Mouse (Mus musculus) ES-CJ7 (cell line): ENCODE results near the gene Megf11.

Experiments
- DNase-seq: peaks from one replicate; pipeline ENCODE4 v3.0.0; 2011; ENCODE audit warnings: low read depth, low spot score

Gene Megf11

DNA sequence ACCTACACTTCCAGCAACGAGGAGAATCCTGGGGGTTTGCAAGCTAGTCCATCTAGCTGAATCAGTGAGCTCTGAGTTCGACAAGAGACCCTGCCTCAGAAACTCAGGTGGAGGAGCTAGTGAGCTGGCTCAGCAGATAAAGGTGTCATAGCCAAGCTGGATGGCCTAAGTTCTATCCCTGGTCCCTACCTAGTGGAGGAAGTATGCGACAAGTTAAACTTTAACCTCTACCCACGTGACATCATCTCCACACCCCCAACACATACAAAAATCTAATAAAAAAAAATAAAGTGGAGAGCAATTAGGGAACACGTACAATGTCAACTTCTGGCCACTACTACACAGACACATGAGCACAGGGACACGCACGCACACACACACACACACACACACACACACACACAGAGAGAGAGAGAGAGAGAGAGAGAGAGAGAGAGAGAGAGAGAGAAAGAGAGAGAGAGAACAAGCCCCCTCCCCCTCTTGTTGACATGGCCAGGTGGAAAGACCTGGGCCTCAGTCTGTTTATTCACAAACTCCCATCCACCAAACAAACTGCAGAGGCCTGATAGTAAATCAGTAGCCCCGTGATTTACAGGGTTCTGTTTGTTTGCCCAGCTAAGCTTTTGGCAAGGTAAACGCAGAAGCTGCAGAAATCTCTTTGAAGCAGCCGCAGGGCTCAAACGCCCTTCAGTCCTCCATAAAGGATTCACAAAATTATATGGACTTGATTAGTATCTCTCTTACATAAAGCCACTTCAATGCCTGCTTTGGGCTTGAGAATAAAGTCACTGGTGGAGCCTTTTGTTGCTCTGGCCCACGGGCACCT, 134.7 kb downstream of the Megf11 start:
- no peak for DNase-seq

DNA sequence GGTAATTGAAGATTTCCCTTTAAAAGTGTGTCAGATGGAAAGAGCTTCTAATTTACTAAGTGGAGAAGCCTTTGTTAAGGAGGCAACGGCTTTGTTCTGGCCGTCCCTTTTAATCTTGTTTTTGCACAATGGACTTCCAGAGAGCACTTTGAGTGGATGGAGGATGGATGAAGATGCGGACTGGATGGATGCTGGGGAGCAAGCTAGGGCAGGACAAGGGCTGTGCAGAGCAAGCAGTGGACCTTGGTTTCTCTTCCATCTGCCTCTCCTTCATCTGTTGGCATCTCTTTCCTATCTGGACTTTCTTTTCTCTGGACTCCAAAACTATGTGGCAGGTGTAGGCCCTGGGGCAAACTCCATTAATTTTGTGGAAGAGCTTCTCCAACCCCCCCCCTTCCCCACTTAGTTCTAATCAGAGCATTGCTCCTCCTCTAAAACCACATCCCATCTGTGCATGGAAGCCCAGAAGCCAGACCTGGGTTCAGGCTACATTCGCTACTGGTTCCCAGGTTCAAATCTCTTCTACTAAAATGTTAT, 135.4 kb downstream of the Megf11 start:
- no peak for DNase-seq

DNA sequence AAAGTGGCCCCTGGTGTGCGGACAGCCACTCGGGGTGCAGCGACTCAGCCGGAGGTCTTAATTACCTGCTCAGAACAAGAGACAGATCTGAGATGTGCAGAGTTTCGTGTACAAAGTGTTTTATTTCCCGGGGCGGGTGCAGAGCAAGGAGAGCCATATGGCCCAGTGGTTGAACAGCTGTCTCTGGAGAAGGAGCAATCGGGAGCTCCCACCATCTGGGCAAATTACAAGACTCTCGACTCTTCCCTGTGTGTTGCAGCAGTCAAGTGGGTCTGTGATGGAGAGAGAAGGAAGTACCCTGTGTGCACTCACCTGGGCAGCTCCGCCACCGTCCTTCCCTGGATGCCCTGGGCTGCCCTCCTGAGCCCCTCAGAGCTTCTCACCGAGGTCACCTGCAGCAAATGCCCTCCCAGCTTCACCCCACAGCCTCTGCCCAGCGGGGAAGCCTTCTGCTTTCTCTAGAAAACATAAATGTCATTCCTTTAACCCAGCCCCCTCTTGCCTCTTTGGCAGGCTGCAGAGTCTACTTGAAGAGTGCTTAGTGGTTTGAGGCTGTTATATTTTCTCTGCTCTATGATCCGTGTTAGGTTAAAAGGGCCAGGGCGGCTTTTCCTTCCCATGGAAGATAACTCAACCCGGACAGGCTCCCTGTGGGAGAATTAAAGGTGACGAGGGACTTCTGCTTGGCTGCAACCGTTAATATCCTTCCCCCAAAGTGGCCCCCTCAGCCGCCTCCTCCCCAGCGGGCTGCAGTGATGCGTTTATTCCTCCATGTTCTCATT, 138.0 kb downstream of the Megf11 start:
- DNase-seq: no peak

DNA sequence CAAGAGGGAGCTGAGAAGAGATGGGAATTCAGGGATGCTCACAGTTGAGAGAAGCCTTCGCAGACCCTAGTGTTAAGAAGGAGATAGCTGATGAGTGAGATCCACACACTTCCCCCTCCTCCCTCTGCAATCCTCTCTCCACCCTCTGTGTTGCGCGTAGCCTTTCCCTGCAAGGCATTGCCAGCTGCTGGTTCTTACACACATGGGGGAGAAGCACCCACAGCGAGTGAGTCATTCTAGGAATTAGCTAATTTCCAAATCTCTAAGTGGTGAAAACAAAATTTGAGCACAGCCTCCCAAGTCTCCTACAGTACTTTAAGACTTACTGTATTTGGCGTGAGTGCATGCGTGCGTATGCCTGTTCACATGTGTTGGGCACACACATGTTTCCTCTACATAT, 142.6 kb downstream of the Megf11 start:
- no peak for DNase-seq

DNA sequence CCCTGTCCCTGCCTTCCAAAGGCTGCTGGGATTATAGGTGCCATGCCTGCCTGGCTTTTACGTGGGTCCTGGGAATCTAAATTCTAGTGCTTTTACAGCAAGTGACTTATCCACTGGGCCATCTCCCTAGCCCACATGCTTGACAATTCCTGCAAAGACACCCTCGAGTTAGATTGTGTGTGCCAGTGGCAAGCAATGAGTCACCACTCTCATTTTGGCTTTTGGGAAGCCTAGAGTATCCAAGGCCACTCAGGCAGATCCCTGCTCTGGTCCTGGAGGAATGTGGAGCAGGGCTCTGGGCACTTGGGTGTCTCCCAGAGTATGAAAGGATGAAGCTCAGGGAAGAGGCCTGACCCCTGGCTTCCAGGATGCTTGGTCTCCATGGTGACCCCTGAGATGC, 143.2 kb downstream of the Megf11 start:
- no peak for DNase-seq

DNA sequence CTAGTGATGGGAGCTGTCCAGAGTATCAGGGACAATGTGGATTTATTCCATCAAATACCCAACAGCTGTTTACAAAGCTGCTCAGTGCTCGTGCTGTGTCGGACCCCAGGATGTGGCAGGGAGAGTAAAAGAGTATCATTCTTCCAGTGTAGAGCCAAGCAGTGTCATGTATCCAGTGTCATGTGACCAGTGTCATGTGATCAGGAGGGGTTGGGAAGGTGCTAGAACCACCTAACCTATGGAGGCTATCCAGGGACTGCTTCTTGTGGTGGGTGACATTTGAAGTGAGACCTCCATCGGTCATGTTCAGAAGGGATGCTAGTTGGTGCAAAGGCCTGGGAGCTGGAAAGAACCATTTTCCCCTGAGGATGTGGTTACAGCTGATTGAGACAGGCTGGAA, 146.5 kb downstream of the Megf11 start:
- DNase-seq: peak; percentile 10

DNA sequence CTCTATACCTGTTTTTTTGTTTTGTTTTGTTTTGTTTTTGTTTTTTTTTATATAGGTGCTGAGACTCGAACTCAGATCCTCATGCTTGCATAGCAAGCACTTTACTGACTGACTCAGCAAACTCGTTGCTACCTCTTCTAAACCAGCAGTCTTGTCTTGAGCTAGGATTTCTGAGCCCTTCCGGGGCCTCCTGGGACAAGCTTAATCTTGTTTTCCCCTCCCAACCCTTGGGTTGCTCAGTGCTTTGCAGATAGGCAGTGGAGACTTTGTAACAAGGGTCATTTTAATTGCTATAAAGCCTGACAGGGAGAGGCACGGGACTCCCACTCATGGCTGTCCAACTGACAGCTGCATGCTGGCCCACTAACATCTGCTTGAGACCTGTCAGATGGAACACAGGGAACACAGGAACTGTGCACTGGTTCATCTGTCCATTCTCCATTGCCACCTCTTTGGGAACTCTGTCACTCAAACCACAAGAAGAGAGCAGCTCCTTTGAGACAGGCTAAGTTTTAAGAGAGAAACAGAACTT, 147.4 kb downstream of the Megf11 start:
- no peak for DNase-seq

DNA sequence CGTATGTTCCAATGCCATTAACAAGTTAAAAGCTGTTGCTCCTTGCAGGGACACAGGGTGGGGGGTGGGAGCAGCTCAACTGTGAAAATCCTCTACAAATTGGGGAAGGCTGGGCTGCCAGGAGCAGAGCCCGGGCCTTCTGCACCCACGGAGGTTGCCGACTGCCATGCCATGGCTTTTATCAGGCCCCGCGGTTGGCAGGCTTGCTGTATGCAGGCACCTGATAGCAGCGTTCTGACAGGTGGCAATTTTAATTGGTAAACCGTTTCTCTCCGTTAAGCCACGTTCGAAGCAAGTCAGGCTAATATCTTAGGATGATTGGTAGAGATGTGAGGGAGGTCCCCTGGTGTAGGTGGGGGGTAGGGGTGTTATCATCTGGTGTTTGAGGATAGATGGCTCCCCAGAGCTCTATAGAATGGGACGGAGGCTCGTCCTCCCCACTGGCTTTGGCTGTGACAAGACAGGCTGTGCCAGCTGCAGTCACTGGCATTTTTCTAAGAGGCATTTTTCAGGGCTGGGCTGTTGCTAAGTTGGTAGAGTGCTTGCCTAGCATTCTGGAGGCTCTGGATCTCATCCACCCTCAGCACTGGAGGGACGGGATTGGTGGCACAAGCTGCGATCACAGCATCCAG, 148.2 kb downstream of the Megf11 start:
- DNase-seq: no peak

DNA sequence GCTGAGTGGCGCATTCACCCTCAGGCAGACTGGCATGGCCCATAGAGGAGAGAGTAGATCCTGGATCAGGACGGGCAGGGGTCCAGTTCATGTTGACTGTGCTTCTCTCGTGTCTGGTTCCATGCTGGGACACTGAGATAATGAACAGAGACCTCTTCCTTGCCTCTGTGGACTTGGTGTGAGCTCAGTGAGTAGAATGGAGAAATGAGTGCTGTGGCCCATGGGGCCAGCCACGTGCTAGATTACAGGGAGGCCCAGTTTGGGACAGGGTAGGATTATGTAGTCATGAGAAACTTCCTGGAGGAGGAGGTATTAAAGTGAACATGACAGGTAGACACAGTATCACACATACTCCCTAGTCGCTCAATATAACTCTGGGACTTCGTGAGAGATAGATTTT, 148.9 kb downstream of the Megf11 start:
- no peak for DNase-seq

DNA sequence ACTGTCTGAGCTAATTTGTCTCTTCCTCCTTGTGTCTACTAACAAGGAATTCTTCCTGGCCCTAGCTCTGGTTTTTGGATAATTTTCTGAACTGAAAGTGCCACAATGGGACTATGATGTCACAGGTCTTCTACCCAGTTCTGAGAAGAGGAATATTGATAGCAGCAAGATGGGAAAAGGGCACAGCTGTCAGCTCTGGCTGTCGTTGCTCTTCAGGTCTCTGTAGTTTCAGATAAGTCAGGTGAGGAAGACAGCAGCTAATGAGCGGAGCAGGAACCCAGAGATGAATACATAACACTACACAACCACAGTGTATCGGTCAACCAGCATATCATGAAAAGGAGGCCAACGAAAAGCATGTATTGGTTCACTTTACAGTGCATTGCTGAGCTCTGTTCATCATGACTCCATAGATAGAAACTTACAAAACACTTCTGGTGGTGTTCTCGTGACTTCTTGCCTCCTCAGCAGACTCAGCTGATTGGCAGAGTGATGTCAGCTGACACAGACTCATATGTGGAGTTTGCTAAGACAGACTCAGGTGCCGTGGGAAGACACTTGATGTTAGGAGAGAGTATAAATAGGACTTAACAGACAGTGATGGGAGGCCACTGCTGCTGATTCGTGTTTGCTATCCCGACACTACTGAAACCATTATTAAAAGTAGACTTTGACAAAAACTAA, 149.6 kb downstream of the Megf11 start:
- DNase-seq: no peak

DNA sequence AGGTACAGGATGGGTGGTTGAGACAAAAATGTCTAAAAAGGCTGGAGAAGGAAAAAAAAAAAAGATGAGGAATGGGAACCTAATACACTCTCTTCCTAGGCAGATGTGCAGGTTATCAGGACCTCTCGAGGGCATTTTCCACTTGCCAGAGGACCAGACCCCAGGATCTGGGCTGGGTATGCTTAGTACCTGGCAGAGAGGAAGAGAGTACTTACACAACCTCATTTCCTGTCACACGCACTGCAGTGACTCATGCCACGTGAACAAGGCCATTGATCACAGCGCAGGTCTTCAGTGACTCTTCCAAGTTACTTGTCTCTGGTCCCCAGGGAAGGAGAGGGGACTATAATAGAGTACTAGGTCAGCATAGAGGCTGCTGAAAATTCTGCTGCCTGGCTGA, 152.4 kb downstream of the Megf11 start:
- no peak for DNase-seq

DNA sequence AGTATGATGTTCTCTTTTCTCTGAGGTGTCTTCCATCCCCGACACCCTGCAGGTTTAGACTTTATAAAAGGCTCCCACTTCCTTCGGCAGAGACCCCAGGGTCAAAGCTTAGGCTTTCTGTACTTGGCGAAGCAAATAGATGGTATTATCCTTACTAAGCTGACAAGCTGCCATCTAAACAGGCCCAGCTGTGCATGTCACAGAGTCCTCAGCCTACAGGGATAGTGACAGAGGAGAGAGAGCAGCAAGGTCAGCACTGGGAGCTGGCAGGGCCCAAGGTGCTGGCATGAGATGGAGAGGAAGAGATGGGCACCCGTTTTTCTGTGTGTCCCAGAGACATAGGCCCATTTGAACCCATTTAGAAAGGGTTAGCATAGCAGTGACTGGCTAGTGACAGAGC, 156.8 kb downstream of the Megf11 start:
- DNase-seq: no peak

DNA sequence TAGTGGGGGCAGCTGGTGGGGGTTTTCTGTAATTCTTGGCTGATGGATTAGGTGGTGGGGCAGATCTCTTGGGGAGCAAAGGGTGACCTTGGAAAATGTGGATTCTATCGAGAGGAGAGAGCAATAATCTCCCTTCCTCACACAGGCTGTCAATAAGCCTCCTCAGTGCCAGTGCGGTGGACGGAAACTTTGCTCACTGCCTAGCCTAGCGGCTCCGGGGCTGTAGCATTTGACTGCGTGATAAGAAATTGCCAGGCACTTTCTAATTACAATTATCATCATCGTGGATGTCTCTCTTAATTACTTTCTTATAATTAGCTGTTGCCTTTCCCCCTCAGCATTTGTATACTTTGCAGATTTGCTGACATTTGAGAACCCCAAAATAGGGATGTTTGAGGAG, 157.7 kb downstream of the Megf11 start:
- no peak for DNase-seq

DNA sequence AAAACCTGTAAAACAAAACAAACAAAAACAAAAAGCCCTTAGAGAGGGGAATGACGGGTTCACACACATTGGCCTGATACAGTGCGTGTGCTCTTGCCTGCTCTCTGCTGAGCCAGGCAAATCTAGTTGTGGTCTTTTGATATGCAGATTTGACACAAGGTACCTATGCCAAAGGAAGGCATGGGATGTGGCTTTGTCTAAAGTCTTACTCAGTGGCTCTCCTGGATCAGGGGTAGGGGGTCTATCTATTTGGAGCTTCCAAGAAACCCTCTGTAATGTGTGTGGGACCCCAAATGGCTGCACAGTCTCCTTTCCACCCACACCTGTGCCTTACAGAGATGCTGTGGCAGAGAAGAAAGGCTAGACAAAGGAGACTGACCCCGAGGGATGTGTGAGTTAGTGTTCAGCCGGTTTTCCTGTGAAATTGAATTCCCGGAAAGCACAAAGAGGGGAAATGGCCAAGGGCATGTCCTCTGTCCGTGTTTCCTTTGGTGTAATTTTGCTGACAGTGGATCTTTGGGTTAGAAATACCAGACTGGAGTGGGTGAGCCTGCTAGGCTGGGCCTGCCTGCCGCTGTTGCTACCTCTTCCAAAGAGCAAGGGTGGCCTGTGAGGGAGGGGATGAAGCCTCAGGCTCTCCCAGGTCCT, 161.0 kb downstream of the Megf11 start:
- DNase-seq: peak; percentile 86

DNA sequence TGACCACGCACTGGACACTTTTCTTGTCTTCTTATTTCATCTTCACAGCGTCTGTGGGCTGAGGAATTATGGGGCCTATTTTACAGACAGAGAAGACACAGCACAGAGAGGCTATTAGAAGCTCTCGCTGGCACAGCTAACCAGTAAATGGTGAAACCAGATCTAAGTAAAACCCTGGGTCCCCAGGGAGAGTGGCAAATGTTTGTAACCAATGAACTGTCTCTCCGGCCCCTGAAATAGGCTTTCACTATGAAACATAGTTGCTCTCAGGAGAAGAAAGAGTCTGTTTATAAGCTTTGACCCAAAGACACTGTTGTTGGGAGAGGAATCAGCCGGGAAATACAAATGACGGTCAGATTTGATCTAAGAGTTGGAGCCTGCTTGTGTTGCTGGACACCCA, 162.9 kb downstream of the Megf11 start:
- DNase-seq: no peak

DNA sequence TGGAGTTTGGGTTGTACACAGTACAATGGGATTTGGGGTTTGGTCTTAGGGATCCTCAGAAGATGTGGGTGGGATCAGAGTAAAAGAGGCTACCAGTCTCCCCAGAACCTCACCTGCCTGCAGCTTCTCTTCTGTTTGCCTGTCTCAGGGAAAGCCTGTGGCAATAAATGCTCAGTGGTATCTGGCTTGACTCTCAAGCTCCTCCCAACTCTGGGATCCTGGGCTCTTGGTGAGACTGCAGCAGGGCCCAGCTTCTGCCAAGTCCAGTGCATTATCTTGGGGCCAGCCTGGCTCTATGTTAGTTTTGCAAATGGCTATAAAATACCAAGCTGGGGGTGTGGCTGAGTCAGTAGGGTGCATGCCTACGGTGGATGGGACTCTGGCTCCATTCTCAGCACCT, 165.9 kb downstream of the Megf11 start:
- no peak for DNase-seq

DNA sequence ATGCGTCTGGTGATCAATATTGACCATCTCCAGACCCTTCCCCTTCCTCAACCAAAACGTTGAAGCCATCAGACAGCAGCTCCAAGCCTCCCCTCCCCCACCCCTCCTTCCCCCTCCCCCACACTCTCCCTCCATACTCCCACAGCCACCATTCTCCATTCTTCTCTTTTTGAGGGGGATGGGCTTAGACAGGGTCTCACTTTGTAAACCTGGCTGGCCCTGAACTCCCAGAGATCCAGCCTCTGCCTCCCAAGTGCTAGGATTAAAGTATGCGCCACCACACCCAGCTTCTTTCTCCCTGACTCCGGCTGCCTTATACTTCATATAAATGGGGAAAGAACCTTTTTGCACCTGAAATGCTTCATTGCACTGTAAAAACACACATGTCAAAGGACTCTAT, 166.6 kb downstream of the Megf11 start:
- peak; percentile 62 for DNase-seq

DNA sequence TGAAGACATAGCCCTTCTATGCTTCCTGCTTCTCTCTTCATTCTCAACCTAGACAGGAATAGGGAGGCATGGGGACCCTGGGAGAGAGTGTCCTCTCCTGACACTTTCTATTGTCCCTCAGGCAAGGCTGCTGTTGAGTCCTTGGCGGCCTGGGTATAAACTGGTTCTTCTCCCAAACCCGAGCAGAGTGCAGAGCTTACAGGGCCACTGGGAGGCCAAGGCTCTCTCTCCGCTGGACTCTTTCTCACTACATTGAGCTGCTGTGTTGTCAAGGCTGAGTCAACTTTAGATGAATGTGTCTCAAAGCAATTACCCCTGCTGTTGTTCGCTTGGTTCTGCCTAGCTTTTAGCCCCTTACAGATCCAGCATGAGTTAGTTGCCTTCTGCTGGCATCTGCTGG, 168.0 kb downstream of the Megf11 start:
- no peak for DNase-seq

DNA sequence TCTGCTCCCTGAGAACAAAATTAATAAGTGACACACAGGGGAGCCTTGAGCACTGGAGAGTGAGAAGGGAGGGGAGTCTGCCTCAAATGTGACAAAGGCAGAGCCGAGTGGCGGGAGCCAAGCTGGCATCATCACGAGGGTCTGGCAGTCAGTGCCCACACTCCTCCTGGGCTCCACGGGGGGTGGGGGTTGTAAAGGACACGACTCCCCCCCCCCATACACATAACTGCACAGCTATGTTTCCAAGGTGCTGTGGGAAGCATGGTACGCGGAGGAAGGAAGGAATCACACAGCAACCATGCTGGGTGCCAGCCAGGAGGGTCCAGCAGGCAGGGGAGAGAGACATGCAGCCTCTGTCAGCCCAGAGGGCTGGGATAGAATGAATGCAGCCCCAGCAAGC, 170.2 kb downstream of the Megf11 start:
- DNase-seq: no peak

DNA sequence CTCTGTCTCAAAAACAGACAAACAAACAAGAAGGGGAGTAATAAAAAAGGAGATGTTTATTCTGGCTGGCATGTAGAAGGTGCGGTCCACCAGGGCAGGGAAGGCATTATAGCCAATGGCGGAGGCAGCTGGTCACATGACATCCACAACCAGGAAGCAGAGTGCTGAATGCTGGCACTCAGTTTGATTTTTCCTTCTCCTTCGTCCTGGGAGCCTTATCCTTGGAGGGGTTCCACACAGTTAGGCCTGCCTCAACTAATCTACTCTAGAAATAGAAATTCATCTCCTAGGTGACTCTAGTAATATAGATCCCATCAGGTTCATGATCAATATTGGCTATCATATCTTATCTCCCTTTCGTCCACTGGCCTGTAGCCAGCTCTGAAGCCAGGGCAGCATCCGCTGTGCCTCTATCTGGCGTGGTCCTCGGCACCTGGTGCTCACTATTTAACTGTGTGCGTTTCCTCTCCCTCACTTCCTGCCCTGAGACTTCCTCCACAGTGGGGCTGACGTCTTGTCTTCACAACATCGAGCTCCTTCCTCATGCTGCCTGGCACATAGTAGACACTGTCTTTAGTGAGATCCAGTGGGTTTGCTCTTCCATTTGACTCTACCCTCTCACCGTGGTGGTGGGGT, 171.8 kb downstream of the Megf11 start:
- DNase-seq: no peak
